Mouse (Mus musculus) hindbrain, postnatal 0 days (tissue): ENCODE results near the gene Gh. TPM values are rescaled to one million over a fixed set of nuclear protein-coding genes. Genes with fewer than 3 reads are reported as not detected.

Experiments
- ATAC-seq: fragments of 200-750 bp; cut with Nextera tagmentation; 2 replicates; pipeline ENCODE4 v1.8.0; 2017; ENCODE audit warnings: mild to moderate bottlenecking, moderate TSS enrichment, moderate library complexity
- DNase-seq: peaks from one replicate; pipeline ENCODE4 v3.0.0-alpha.2; 2015; ENCODE audit warnings: low spot score
- H3K27ac ChIP-seq: fragments of 300-500 bp; sonication (generic); 2 replicates; pipeline ENCODE4 v1.5.1; 2014; ENCODE audit warnings: mild to moderate bottlenecking
- H3K27me3 ChIP-seq: fragments of 300-500 bp; sonication (generic); 2 replicates; pipeline ENCODE4 v1.6.1; 2014; ENCODE audit warnings: low read length, mixed read lengths; ENCODE audit not compliant: insufficient read depth
- H3K36me3 ChIP-seq: fragments of 300-500 bp; sonication (generic); 2 replicates; pipeline ENCODE4 v1.6.1; 2014; ENCODE audit warnings: low read length, mixed read lengths; ENCODE audit not compliant: insufficient read depth
- H3K4me1 ChIP-seq: fragments of 300-500 bp; sonication (generic); 2 replicates; pipeline ENCODE4 v1.6.1; 2014; ENCODE audit warnings: antibody characterized with exemption, low read length, mixed read lengths; ENCODE audit not compliant: insufficient read depth
- H3K4me2 ChIP-seq: fragments of 300-500 bp; sonication (generic); 2 replicates; pipeline ENCODE4 v1.6.1; 2014; ENCODE audit warnings: low read depth, mild to moderate bottlenecking, low read length, moderate library complexity, mixed read lengths
- H3K4me3 ChIP-seq: fragments of 300-500 bp; sonication (generic); 2 replicates; pipeline ENCODE4 v1.5.1; 2014; ENCODE audit warnings: low read length
- H3K9ac ChIP-seq: fragments of 300-500 bp; sonication (generic); replicated peaks from 2 replicates; pipeline ENCODE4 v1.6.1; 2014; ENCODE audit warnings: mild to moderate bottlenecking, low read length, moderate library complexity, mixed read lengths
- H3K9me3 ChIP-seq: fragments of 300-500 bp; sonication (generic); 2 replicates; pipeline ENCODE4 v1.6.1; 2016; ENCODE audit warnings: low read length, mixed read lengths
- CTCF ChIP-seq: IDR thresholded peaks from 2 replicates; pipeline ENCODE4 v1.5.1; 2016; ENCODE audit warnings: antibody characterized with exemption, control low read depth, low read depth
- WGBS: fragments of 180-500 bp; shearing (Covaris S2); extraction: QIAGEN DNeasy Blood & Tissue Kit; methylation state at CpG from one replicate; pipeline ENCODE4 v1.1.7; 2014; 5-methylcytosine and 5-hydroxymethylcytosine counted together
- polyA plus RNA-seq: library from polyadenylated mRNA; unstranded; fragments of >200 nt; fragmentation: Nextera tagmentation; extraction: Ambion mirVana; gene quantifications from 2 replicates; pipeline ENCODE4 v1.2.1, GENCODE M21; 2015
- total RNA-seq: library from RNA; depleted of rRNA; stranded (reverse); fragments of >200 nt; gene quantifications from 2 replicates; pipeline ENCODE4 v1.2.3, GENCODE M21; 2014; rRNA removed

Gh gene
- total and polyA plus RNA-seq, 2 experiments from 2014 or later = not detected

GRCm38 (mm10) chr11:106255685-106256451 is 45.8 kb downstream of the Gh start, which contains the start of the genes Ftsj3 and Psmc5:
Ftsj3 (minus strand) TSS chr11:106256079.
Psmc5 (plus strand) TSS chr11:106256154.
- H3K4me3 ChIP-seq = peak within 1 kb of the TSS; percentile 61
- peak within 1 kb of the TSS; percentile 74 for H3K9ac ChIP-seq
- ATAC-seq (peak; percentile 96), DNase-seq (peak; percentile 98)
- H3K36me3 ChIP-seq = peaks cover 35% of the 10 kb centered on the region; the same call in 1 of the 2 replicates
- H3K4me1 ChIP-seq = peaks cover 5% of the 10 kb centered on the region
- WGBS = under 1% methylated on average over 42 of the region's 42 CpGs
- TF ChIP-seq CTCF = peak; percentile 60
- H3K27ac ChIP-seq = peak within 1 kb of the TSS; percentile 85
- no peaks in the 10 kb centered on the region for H3K9me3 ChIP-seq
- H3K4me2 ChIP-seq = peak within 1 kb of the TSS; percentile 91
- H3K27me3 ChIP-seq = no peaks in the 10 kb centered on the region

DNA sequence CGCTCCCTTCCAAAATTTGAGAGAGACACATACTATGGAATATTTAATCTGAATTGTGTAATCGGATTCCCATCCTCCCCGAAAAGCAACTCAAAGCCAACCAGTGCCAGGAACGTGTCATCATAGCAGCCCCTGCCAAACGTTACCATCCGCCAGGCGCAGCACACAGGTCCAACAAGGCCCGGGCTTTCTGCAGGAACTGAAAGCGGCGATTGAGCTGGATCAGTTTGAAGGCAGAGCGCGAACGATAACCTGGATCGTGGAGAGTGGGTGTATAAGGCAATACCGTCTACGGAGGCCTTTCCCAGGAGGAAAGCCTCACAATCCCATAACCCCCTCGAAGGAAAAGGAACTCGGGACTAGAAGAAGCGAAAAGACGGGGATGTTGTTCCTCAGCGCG is 46.5 kb downstream of the Gh start:
- Histone ChIP-seq H3K4me2 (peak overlapping the region; percentile 91), H3K27ac (no peak overlapping the region; the same call in 1 of the 2 replicates), H3K9ac (peak overlapping the region; percentile 74), H3K4me1 (peaks cover 5% of the 10 kb centered on the region), H3K9me3 (no peaks in the 10 kb centered on the region), H3K4me3 (peak overlapping the region; percentile 61), H3K36me3 (peaks cover 42% of the 10 kb centered on the region), H3K27me3 (no peaks in the 10 kb centered on the region)
- peak; percentile 13 for DNase-seq
- TF ChIP-seq CTCF = no peak
- 4% methylated on average over 22 of the region's 22 CpGs for WGBS
- ATAC-seq = no peak

- WGBS = 25% methylated on average over 2 of the region's 2 CpGs
- no peaks in the 10 kb centered on the region for H3K9me3 ChIP-seq
- no peak for TF ChIP-seq CTCF
- no peak overlapping the region for H3K27ac ChIP-seq
- ATAC-seq (no peak), DNase-seq (no peak)
- H3K9ac ChIP-seq = peak overlapping the region; percentile 74
- H3K4me1 ChIP-seq = peaks cover 5% of the 10 kb centered on the region
- H3K4me3 ChIP-seq = peak overlapping the region; percentile 61
- H3K4me2 ChIP-seq = peak overlapping the region; percentile 91
- H3K27me3 ChIP-seq = no peaks in the 10 kb centered on the region
- H3K36me3 ChIP-seq = peaks cover 46% of the 10 kb centered on the region
Observed at GRCm38 (mm10) chr11:106254767-106255166, 46.9 kb downstream of the Gh start.

Other genes starting within 250 kb of the Gh start
- gene Taco1, start 235.8 kb downstream of the Gh start, total RNA-seq = 19.4 and 28.9 TPM in 2 replicates
- gene Taco1, start 235.8 kb downstream of the Gh start, polyA plus RNA-seq = 6.1 and 6.4 TPM in 2 replicates
- gene Map3k3, start 217.3 kb downstream of the Gh start, total RNA-seq = 26.7 and 38.0 TPM in 2 replicates
- gene Map3k3, start 217.3 kb downstream of the Gh start, polyA plus RNA-seq = 8.9 and 9.1 TPM in 2 replicates
- not detected in 2 replicates for gene Gm10840, start 141.0 kb downstream of the Gh start, total RNA-seq
- not detected in 2 replicates for gene Gm10840, start 141.0 kb downstream of the Gh start, polyA plus RNA-seq
- gene Limd2, start 141.0 kb downstream of the Gh start, total RNA-seq = 72.2 and 80.6 TPM in 2 replicates
- gene Limd2, start 141.0 kb downstream of the Gh start, polyA plus RNA-seq = 120 and 124 TPM in 2 replicates
- gene Strada, start 99.7 kb downstream of the Gh start, total RNA-seq = 34.1 and 39.2 TPM in 2 replicates
- gene Strada, start 99.7 kb downstream of the Gh start, polyA plus RNA-seq = 23.6 and 25.0 TPM in 2 replicates
- gene Ccdc47, start 85.5 kb downstream of the Gh start, total RNA-seq = 15.2 and 16.9 TPM in 2 replicates
- gene Ccdc47, start 85.5 kb downstream of the Gh start, polyA plus RNA-seq = 85.2 TPM in 2 replicates
- 34.1 and 38.1 TPM in 2 replicates for gene Ddx42, start 84.9 kb downstream of the Gh start, total RNA-seq
- gene Ddx42, start 84.9 kb downstream of the Gh start, polyA plus RNA-seq = 61.9 and 62.0 TPM in 2 replicates
- gene Ftsj3, start 45.8 kb downstream of the Gh start, total RNA-seq = 24.4 and 55.6 TPM in 2 replicates
- gene Ftsj3, start 45.8 kb downstream of the Gh start, polyA plus RNA-seq = 28.5 and 29.4 TPM in 2 replicates
- gene Psmc5, start 45.7 kb downstream of the Gh start, total RNA-seq = 55.4 and 58.9 TPM in 2 replicates
- gene Psmc5, start 45.7 kb downstream of the Gh start, polyA plus RNA-seq = 305 and 308 TPM in 2 replicates
- gene Smarcd2, start 28.9 kb downstream of the Gh start, total RNA-seq = 26.8 and 34.1 TPM in 2 replicates
- gene Smarcd2, start 28.9 kb downstream of the Gh start, polyA plus RNA-seq = 10.4 and 12.3 TPM in 2 replicates
- 0.05 and 1.3 TPM in 2 replicates for gene Tcam1, start 25.2 kb downstream of the Gh start, total RNA-seq
- 0.19 and 0.23 TPM in 2 replicates for gene Tcam1, start 25.2 kb downstream of the Gh start, polyA plus RNA-seq
- 0.25 and 0.63 TPM in 2 replicates for gene Cd79b, start 12.9 kb upstream of the Gh start, total RNA-seq
- 1.3 and 1.7 TPM in 2 replicates for gene Cd79b, start 12.9 kb upstream of the Gh start, polyA plus RNA-seq
- under 0.01 and 0.22 TPM in 2 replicates for gene Scn4a, start 51.4 kb upstream of the Gh start, total RNA-seq
- 0.04 TPM in 1 of 2 replicates, not detected in the other for gene Scn4a, start 51.4 kb upstream of the Gh start, polyA plus RNA-seq
- gene Prr29, start 63.6 kb upstream of the Gh start, total RNA-seq = not detected in 2 replicates
- not detected in 2 replicates for gene Prr29, start 63.6 kb upstream of the Gh start, polyA plus RNA-seq
- gene Icam2, start 86.2 kb upstream of the Gh start, total RNA-seq = 3.8 and 11.4 TPM in 2 replicates
- gene Icam2, start 86.2 kb upstream of the Gh start, polyA plus RNA-seq = 8.4 TPM in 2 replicates
- gene Ern1, start 186.0 kb upstream of the Gh start, total RNA-seq = 8.0 and 11.6 TPM in 2 replicates
- gene Ern1, start 186.0 kb upstream of the Gh start, polyA plus RNA-seq = 3.0 and 3.4 TPM in 2 replicates